Mouse (Mus musculus): Measurements from ENCODE around the gene Patl1.
"Not testable (repeated sequence)": the region's sequence is repeated elsewhere in the genome, so short reads cannot be mapped to it uniquely, and the experiment has no call there.

Gene Patl1

GRCm38 (mm10) chr19:11912037-11912532, at the start of gene Patl1:
Gene Patl1, plus strand, starts transcription at chr19:11912399.
- DNase-seq: peak; percentile 99

GRCm38 (mm10) chr19:11867837-11868236, 44.4 kb upstream of the Patl1 start:
- DNase-seq: no peak

- DNase-seq: no peak
Observed at GRCm38 (mm10) chr19:11875006-11875405, 37.2 kb upstream of the Patl1 start, which contains the start of gene Olfr1419. Gene Olfr1419, minus strand, starts transcription at chr19:11875106.

GRCm38 (mm10) chr19:11878404-11878803, 33.8 kb upstream of the Patl1 start:
- DNase-seq: not testable (repeated sequence)

DNA sequence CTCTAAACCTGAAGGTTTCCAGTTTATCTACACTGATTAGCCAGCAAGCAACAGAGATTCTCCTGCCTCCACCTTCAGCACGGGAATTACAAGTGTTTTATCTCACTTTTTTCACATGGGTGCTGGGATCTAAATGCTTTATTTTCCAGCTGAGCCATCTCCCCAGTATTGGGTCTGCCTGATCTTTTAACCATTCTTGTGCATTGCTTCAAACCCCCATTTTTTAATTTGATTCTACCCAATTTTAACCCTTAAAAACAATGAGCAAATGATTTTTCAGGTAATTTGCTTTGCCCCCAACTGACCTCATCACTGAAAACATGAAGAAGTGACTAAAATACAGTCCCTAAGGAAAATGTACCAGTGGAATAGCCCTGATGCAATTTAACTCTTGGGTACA, 25.9 kb upstream of the Patl1 start, which contains the start of gene Olfr1420:
TSS of gene Olfr1420 (plus strand) at position 301 of the 400 bp plus-strand sequence.
- DNase-seq: no peak

- DNase-seq: no peak
Observed at GRCm38 (mm10) chr19:11911021-11911420, 1.2 kb upstream of the Patl1 start.

DNA sequence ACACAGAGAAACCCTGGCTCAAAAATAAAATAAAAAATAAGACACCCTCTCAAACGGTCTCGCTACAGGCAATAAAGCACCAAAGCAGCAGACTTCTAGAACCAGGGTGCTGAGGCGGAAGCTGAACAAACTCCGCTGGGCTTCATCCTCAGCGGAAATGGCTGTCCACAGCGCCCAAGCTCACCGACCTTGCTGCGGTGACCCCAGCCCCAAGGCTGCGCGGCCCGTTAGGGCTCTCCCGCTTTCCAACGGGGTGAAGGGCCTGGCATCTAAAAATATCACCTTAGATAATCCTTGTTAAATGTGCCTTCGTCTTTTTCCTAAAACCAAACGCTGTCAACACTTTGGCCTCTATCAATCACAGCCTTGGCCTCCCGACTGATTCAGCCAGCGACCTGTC, 596 bp upstream of the Patl1 start:
- DNase-seq: peak; percentile 15

DNA sequence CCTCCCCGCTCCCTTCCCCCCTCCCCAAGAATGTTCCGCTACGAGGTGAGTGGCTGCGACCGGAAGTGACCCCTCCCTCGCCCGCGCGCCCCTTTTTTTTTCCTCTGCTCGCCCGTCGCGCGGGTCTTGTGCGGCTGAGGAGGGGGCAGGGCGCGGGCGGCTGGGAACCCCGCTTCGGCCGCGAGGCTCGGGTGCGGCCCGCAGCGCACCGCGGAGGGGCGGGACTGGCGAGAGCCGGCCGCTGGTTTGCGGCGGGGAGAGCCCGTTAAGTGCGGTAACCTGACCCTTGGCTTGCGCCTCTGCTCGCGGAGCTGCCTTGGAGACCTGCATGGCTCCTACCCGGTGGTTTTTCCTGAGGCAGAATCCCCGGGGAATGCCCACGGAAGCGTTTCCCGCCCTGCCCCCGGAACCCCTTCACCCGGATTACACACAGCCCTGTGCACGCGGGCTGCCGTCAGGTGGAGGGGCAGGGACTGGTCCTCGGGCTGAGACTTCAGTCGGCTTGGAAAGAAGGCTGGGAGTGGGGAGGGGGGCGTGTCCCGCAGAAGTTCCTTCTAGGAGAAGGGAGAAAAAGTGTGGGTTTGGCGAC, 428 bp downstream of the Patl1 start:
- peak; percentile 22 for DNase-seq

DNA sequence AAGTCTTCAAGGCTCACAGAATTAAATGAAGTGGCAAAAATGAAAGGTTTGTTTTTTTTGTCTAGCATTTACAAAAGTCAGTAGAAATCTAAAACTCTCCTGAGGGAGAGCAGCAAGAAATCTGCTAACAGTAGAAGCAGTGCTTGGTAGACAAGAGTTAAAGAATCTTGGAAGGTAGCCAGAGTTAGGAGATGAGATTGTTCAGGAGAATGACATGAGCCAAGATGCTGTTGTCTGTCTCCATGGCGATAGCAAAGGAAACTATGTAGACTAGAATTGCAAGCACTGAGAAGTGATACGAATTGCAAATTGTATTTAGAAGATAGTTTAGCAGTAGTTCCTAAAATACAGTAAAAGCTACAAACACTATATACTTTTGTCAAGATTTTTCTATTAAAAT, 3.6 kb downstream of the Patl1 start:
- DNase-seq: no peak

DNA sequence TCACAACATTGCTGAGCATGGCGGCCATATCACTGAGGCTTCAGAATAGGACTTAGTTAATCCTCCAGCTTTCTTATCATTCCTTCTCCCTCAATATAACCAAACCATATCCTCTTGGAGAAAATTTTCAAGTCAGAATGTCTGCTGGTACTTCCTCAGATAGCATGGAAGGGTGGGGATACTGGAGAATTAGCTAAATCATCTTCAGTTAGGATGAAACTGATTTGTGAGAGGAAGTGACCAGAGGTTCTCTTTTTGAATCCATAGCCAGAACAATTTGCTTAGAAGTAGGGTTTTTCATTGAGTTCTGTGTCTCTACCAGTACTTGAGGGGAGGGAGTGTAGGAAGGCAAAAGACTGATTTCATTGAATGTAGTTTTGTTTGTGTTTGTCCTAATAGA, 9.9 kb downstream of the Patl1 start:
- no peak for DNase-seq

DNA sequence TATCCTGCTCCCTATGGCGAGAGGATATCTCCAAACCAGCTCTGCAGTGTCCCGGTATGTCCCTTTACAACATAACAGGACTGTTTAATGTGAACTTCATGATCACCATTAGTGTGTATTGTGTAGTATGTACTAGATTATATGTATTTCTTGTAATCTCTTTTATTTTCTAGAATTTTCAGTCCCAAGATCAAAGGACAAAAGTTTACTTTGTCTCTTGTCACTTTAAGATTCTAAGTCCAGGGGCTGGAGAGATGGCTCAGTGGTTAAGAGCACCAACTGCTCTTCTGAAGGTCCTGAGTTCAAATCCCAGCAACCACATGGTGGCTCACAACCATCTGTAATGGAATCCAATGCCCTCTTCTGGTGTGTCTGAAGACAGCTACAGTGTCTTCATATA, 10.3 kb downstream of the Patl1 start:
- not testable (repeated sequence) for DNase-seq

DNA sequence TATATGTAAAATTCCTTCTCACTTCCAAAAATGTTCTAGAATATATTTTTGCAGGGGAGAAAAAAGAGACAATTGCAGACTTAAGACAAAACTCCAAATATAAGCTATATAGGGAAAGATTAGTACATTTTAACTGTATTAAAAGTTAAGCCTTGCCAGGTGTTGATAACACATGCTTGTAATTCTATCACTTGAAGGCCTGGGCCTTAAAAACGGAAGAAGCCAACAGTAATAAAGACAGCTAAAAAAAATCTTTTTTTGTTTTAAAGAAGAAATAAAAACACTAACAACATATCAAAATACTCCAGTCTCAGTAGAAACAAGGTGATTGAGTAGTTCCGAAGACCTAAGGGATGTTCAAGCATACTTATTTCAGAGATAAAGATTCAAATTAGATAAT, 14.2 kb downstream of the Patl1 start:
- DNase-seq: no peak

DNA sequence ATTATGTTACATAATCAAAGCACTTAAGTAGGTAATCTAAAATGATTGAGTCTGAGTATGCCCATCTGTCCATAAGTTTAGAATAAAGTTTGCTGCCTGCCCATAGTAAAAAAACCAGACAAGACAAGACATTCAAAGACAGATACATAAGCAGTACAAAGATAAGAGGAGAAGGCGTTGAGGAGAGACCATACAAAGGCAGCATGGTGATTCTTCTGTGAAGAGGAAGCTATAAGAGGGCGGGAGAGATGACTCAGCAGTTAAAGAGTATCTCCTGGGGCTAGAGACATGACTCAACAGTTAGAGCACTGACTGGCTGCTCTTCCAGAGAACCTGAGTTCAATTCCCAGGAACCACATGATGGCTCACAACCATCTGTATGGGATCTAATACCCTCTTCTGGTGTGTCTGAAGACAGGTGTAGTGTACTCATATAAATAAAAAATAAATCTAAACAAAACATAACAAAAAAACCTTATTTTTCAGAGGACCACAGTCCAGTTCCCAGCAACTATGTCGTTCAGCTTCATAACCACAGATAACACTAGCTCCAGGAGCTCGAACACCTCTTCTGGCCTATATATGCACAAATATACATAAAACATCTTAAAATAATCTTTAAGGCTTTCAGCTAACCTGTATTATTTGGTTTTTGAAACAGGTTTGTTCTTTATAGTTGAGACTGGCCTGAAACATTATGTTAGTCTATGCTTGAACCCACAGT, 16.0 kb downstream of the Patl1 start:
- no peak for DNase-seq

DNA sequence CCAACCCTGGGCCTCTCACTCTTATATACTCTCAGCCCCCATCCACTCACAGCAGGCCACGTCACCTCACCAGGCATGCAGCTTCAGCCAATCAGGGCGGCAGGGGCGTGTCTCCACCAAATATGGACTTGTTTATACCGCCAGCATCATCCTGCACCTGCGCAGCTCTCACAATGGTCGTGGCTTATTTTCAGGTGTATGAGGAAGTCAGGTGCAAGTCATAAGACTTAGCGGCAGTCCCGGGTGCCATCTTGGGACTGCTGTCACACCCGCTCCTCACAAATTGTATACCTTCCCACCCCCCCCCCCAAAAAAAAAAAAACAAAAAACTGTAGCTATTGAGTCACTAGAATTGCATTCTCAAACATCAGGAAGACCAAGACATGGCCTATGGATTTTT, 34.3 kb downstream of the Patl1 start:
- not testable (repeated sequence) for DNase-seq

DNA sequence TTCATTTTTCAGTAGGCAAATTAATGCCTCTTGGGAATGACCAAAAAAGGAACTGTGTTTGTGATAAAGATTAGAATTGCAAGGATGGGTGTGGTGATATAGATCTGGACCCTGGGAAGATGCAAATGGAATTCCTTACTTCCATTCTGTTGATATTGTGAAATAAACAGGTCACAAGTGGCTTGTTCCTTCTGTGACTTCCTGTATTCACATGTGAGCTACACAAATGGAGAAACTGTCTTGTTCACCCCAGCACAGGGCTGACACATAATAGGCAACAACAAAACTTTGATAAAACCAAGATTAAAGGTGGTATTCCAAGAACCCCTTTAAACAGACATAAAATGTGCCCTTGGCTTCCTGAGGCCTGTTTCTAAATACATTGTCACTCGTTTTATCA, 37.7 kb downstream of the Patl1 start:
- DNase-seq: no peak

DNA sequence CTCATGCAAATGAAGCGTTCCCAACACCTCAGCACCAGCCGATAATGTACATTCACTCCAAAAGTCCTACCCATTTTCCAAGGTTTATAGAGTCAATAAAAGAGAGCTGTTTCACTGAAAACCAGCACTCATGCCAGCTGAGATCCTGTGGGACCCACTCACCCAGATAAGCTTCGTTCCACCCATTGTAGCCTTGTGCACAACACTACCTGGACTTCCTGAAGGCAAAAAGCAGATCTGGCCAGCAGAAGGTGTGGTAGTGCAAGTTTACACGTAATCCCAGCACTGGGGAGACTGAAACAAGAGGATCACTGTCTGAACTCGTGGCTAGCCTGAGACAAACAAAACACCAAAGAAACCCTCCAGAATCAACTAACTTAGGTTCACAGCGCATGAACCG, 38.5 kb downstream of the Patl1 start:
- DNase-seq: no peak

DNA sequence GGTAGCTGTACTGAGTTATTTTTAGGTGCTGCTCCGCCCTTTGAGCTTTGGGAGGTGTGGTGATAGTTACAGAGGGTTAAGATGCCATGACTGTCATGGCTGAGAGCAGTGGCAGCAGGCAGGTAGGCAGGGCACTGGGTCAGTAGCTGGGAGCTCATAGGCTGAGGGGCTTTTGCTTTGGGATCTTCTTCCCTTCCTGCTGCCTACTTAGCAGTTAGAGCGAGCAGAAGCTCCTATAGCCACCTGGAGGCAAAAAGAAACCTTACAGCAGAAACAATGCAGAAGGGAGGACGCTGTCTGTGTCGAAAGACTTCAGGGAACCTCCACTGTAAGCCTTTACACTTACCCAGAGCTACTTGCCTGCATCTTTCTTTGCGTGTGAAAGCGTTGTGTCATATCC, 42.0 kb downstream of the Patl1 start:
- DNase-seq: no peak

DNA sequence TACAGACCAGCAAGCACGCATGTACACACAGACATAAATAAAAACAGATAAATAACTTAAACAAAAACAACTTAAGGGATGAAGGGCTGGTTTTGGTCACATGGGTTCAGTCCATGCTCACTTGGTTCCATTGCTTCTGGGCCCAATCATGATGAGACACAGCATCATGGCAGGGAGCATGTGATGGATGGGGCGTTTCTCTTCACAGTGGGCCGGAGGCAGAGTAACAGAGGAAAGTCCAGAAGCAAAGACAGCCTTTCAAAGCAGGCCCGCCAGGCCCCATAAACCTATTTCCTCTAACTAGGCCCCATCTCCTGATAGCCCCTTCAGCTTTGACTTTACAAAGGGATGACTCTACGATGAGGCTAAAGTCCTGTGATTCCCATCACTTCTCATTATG, 44.4 kb downstream of the Patl1 start:
- DNase-seq: no peak

DNA sequence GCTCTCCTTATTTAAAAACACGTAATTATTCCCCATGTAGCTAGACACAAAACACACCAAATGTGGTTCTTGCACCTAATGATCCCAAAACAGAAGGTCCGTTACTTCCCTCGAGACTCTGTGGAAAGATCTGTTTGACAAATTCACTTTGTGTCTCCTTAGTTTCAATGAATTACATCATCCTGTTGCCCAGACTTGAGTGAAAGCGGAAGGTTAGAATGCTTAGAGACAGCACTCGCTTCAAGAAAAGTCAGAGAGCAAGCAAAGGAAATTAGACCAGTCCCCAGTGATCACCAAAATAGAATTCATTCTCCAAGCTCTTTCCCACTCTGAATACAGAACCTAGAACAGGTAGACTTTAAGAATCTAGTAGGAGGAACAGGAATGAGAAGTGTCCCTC, 45.2 kb downstream of the Patl1 start:
- no peak for DNase-seq

DNA sequence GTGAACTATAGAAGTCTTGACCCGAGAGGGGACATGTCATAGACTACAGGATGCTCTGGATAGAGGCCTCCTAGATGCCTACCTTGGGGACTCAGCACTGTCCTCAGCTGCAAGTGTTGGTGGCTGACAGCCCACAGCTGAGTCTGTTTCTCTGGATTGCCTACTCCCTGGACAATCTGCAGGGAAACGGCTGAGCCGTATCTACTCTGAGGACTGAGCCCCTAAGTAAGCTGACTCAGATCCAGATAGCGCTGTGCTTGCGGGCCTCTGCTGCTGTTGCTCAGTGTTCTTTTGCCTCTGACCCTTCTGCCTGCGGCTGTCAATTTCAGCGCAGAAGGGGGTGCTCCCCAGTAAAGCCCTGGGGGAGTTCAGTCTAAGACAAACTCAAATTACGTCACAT, 45.6 kb downstream of the Patl1 start:
- DNase-seq: no peak

DNA sequence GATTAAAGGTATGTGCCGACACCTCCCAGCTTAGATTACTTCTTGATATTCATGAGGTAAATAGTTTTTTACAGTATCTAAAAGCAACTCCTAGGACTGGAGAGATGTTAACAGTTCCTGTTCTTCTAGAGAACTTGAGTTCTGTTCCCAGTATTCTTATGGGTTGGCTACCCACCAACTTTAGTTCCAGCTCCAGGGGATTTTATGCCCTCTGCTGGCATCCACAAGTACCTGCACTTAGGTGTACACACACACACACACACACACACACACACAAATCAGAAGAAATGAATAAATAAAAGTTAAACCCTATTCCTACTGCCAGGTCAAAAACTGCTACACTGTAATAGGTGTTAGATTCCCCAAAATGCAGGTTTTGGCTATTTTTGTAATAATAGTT, 52.1 kb downstream of the Patl1 start:
- no peak for DNase-seq

DNA sequence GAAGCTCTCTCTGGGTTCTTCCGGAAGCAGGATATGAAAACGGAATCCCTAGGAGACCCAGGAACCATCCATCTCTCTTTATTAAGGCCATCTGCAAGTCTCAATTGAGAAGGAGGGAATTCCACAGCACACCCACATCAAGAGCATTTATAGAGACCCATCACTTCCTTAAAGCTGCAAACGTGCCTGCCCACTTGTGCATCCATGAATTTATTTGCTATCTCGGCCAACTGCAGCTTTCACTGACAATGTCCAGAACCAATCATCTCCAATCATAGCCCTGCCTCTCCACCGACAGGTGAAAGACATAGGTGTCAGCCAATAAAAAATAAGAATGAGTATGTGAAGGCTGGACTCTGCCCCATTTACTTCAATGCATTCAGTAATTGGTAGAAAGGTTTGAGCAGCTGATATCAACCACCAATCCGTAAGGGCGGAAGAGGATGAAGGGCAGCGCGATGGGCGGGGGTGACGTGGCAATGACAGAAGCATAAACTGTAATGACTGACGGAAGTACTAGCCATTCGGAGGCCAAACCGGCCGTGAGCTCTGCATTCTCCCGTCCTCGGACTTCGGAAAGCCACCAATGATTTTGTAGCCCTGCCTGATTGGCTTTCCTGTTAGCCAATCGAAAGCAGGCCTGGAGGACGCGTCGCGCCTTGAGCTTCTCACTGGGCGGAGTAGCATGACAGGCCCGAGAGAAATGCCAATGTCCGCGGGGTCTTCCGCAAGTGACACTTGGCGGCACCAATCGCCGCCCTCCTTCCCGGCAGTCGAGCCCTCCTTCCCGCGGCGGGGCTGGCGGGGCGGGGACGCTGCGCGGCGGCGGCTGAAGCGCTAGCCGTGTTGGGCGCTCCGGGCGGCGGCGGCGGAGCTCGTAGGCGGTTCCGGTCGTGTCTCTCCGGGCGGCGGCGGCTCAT, 53.1 kb downstream of the Patl1 start, which contains the start of gene Osbp:
TSS of gene Osbp (plus strand) at position 919 of the 920 bp plus-strand sequence.
- peak; percentile 100 for DNase-seq

- peak; percentile 36 for DNase-seq
Observed at GRCm38 (mm10) chr19:11966201-11966636, 54.0 kb downstream of the Patl1 start.

Data from right cerebral cortex, adult 18-20 months (tissue).